Mouse (Mus musculus) kidney, adult 2 months (tissue): ENCODE measurements around the gene Dnah8.

ENCODE experiments used
- CTCF ChIP-seq: fragments of 200-500 bp; conservative IDR thresholded peaks from 2 replicates; pipeline ENCODE4 v1.5.1; 2011; ENCODE audit warnings: low read depth, mild to moderate bottlenecking, control low read depth, low read length, moderate library complexity, mixed read lengths; ENCODE audit not compliant: insufficient read depth, insufficient read length
- POLR2A ChIP-seq: fragments of 200-500 bp; IDR thresholded peaks from one replicate; pipeline ENCODE4 v1.6.1; 2011; ENCODE audit warnings: low read depth, low read length, control low read depth

- TF ChIP-seq CTCF (no peak), POLR2A (no peak)
These were observed 158.1 kb downstream of the Dnah8 start for GRCm38 (mm10) chr17:30782286-30782685.
